12 mouse cellular contexts compared by ENCODE assay signal in genomic region chr11:110402671-110403070, GRCm38 (mm10). TPM values are rescaled to one million over a fixed set of nuclear protein-coding genes. Genes with fewer than 3 reads are reported as not detected.
DNase-seq lines count a peak whose midpoint lies in the region; ATAC-seq and TF ChIP-seq lines count a peak whose summit lies in the region.
"Had no signal": no experiment of that assay in that cellular context is flagged by ENCODE, and none has a peak within 500 bp of the region (broad histone marks: within the 10 kb centered on the region; RNA-seq: fewer than 3 reads in every experiment).

No protein-coding gene starts in this region.

- TF ChIP-seq RAD21 in MEL (IDR thresholded peaks at IDR 0.05; ENCODE audit: low read depth, low read length) = no peak

- H3K9ac ChIP-seq in kidney, embryonic 15.5 days = no peak overlapping the region
- H3K9ac ChIP-seq in MEL (ENCODE audit: control insufficient read depth, low read depth, low read length, poor library complexity, severe bottlenecking) = no peak overlapping the region
- H3K9ac ChIP-seq in limb, embryonic 13.5 days = no peak overlapping the region
- H3K9ac ChIP-seq: forebrain, embryonic 12.5 days had no signal

- peak; percentile 27 for DNase-seq in gastrocnemius, adult 18-20 months (ENCODE audit: low spot score)
- no peak for DNase-seq in gastrocnemius, postnatal 4 days (ENCODE audit: low spot score in 2 of 2)
- DNase-seq in kidney, adult 18-20 months = no peak
- peak; percentile 26 for DNase-seq in MEL (ENCODE audit: low read depth, low spot score)
- no peak for DNase-seq in thymus, postnatal 10 days (ENCODE audit: low spot score in 2 of 2)
- DNase-seq: B cell, adult 2 months; cerebellum, postnatal 36 days; kidney, adult 11 months had no signal

- H3K4me3 ChIP-seq in kidney, embryonic 15.5 days (replicated peaks) = no peak overlapping the region
- no peak overlapping the region for H3K4me3 ChIP-seq in MEL (ENCODE audit: control insufficient read depth in 1 of 2, insufficient read depth in 1 of 2, low read depth in 2 of 2, low read length in 2 of 2)
- H3K4me3 ChIP-seq in limb, embryonic 13.5 days = peak overlapping the region; percentile 5; the same call in 1 of the 2 replicates
- H3K4me3 ChIP-seq: forebrain, embryonic 12.5 days had no signal

- 0 out of 2 replicates have a peak overlapping the region, but pooled peaks have one; percentile 7 for H3K4me2 ChIP-seq in kidney, embryonic 15.5 days
- H3K4me2 ChIP-seq in limb, embryonic 13.5 days (replicated peaks) = peak overlapping the region; percentile 78
- H3K4me2 ChIP-seq: forebrain, embryonic 12.5 days had no signal

- no peaks in the 10 kb centered on the region for H3K27me3 ChIP-seq in kidney, embryonic 15.5 days
- H3K27me3 ChIP-seq in MEL (ENCODE audit: control insufficient read depth in 1 of 2, insufficient read depth in 2 of 2, low read length in 2 of 2) = peaks cover 0 to 1% of the 10 kb centered on the region in 2 experiments; a peak in 1 of 4 replicates
- no peaks in the 10 kb centered on the region for H3K27me3 ChIP-seq in limb, embryonic 13.5 days

- no peaks in the 10 kb centered on the region for H3K9me3 ChIP-seq in kidney, embryonic 15.5 days (replicated peaks)
- H3K9me3 ChIP-seq in MEL (replicated peaks; ENCODE audit: insufficient read depth, low read length) = no peaks in the 10 kb centered on the region
- H3K9me3 ChIP-seq in limb, embryonic 13.5 days = no peaks in the 10 kb centered on the region
- H3K9me3 ChIP-seq: forebrain, embryonic 12.5 days had no signal

- peaks cover 34% of the 10 kb centered on the region for H3K4me1 ChIP-seq in kidney, embryonic 15.5 days
- H3K4me1 ChIP-seq in MEL (ENCODE audit: control insufficient read depth in 1 of 2, insufficient read depth in 2 of 2, low read length in 2 of 2) = no peaks in the 10 kb centered on the region
- H3K4me1 ChIP-seq in limb, embryonic 13.5 days = peaks cover 32% of the 10 kb centered on the region

- no peaks in the 10 kb centered on the region for H3K36me3 ChIP-seq in kidney, embryonic 15.5 days
- peaks cover 0 to 4% of the 10 kb centered on the region in 2 experiments; a peak in 2 of 4 replicates for H3K36me3 ChIP-seq in MEL (ENCODE audit: control insufficient read depth in 1 of 2, insufficient read depth in 2 of 2, low read length in 2 of 2)
- peaks cover 3% of the 10 kb centered on the region; the same call in 1 of the 2 replicates for H3K36me3 ChIP-seq in limb, embryonic 13.5 days
- H3K36me3 ChIP-seq: forebrain, embryonic 12.5 days had no signal

- no peak for ATAC-seq in kidney, embryonic 15.5 days (replicated peaks; ENCODE audit: low FRiP score)
- ATAC-seq in limb, embryonic 13.5 days (ENCODE audit: low FRiP score, low read depth) = no peak
- no peak for ATAC-seq in erythroblast, adult 5-6 weeks (replicated peaks; ENCODE audit: low FRiP score, poor library complexity, severe bottlenecking)

- no peak for TF ChIP-seq CTCF in MEL (IDR thresholded peaks at IDR 0.05 in 2 of 3, conservative IDR thresholded peaks at IDR 0.05 in 1 of 3; ENCODE audit: control insufficient read depth in 1 of 3, insufficient read depth in 1 of 3, low read depth in 2 of 3, low read length in 3 of 3, poor library complexity in 1 of 3, severe bottlenecking in 1 of 3)

- H3K27ac ChIP-seq in kidney, embryonic 15.5 days = peak overlapping the region; percentile 58; the same call in 1 of the 2 replicates
- no peak overlapping the region for H3K27ac ChIP-seq in MEL (ENCODE audit: control insufficient read depth, low read depth, low read length)
- peak overlapping the region; percentile 63 for H3K27ac ChIP-seq in limb, embryonic 13.5 days
- H3K27ac ChIP-seq: forebrain, embryonic 12.5 days had no signal

- H3K79me2 ChIP-seq in MEL (ENCODE audit: control insufficient read depth, insufficient read depth, low read length, poor library complexity) = no peaks in the 10 kb centered on the region

- no peak for TF ChIP-seq EP300 in MEL (IDR thresholded peaks at IDR 0.05; ENCODE audit: low read depth in 1 of 2, low read length in 2 of 2)

- no peak for TF ChIP-seq POLR2A in MEL (IDR thresholded peaks at IDR 0.05; ENCODE audit: control insufficient read depth in 1 of 2, insufficient read depth in 1 of 2, low read depth in 1 of 2, low read length in 2 of 2, poor library complexity in 1 of 2)

- 21% methylated on average over 3 of the region's 3 CpGs for WGBS in kidney, embryonic 15.5 days
- 8% methylated on average over 3 of the region's 3 CpGs for WGBS in limb, embryonic 13.5 days

TF ChIP-seq in MEL, 35 proteins besides CTCF, POLR2A, EP300 and RAD21:
- TF ChIP-seq UBTF (IDR thresholded peaks at IDR 0.05; ENCODE audit: borderline replicate concordance, insufficient read depth, low read depth, low read length) = no peak
- TF ChIP-seq MXI1 (IDR thresholded peaks at IDR 0.05; ENCODE audit: low read depth, low read length) = no peak
- no peak for TF ChIP-seq TAL1 (IDR thresholded peaks at IDR 0.05; ENCODE audit: low read length)
- TF ChIP-seq POLR2AphosphoS5 (IDR thresholded peaks at IDR 0.05; ENCODE audit: borderline replicate concordance, low read depth, low read length) = no peak
- no peak for TF ChIP-seq NELFE (IDR thresholded peaks at IDR 0.05; ENCODE audit: low read depth, low read length)

RNA-seq across cellular contexts. Expression of gene Map2k6, which starts 3.7 kb away (rescaled TPM):
- 10 to 100 TPM; 39.2 to 49.0 TPM for total RNA-seq in gastrocnemius, adult 18-20 months (2021)
- 10 to 100 TPM; 13.8 to 16.4 TPM for total RNA-seq in gastrocnemius, postnatal 4 days (2021)
- 21.9 and 22.9 TPM in 2 replicates for polyA plus RNA-seq in kidney, embryonic 15.5 days (2015; fragmentation: Nextera tagmentation; extraction: Ambion mirVana)
- 1.9 and 2.1 TPM in 2 replicates for total RNA-seq in MEL (2012; rRNA removed)
- 1 to 10 TPM in 1 of 2 experiments, not detected in 1; 3.2 TPM for polyA plus RNA-seq in MEL (2012; ENCODE audit: insufficient read depth in 1 of 2, insufficient read length in 2 of 2, low read depth in 1 of 2, low replicate concordance in 2 of 2, missing spikeins in 1 of 2)
- polyA plus RNA-seq in limb, embryonic 13.5 days (2015; fragmentation: Nextera tagmentation; extraction: Ambion mirVana) = 34.3 and 34.6 TPM in 2 replicates
- 0.63 and 0.77 TPM in 2 replicates for total RNA-seq in erythroblast, adult 5-6 weeks (2015; ENCODE audit: low replicate concordance)
- 1.5 and 4.6 TPM in 2 replicates for total RNA-seq in erythroblast, adult 5-6 weeks (2017; ENCODE audit: low replicate concordance)

Comparison
In these comparisons a context has a peak if more than half of its experiments do, and no peak if none do; other contexts are left out.
1. DNase-seq: peak in gastrocnemius, adult 18-20 months (single experiment) and MEL (single experiment); none in gastrocnemius, postnatal 4 days (0 of 2), kidney, adult 18-20 months (single experiment) and thymus, postnatal 10 days (0 of 2).